Mouse (Mus musculus) MEL (cell line): ENCODE measurements around the gene Il15ra.

Source experiments
- CTCF ChIP-seq, 3 experiments: IDR thresholded peaks in 2 of 3; conservative IDR thresholded peaks in 1 of 3; 2 replicates each; pipeline ENCODE4 v1.5.1; 2011 to 2012; ENCODE audit warnings: low read length in 3 of 3, low read depth in 2 of 3, mild to moderate bottlenecking in 2 of 3, improper control_type of control experiment in 1 of 3, inconsistent platforms in 1 of 3, mixed read lengths in 1 of 3, moderate library complexity in 1 of 3; ENCODE audit not compliant: control insufficient read depth in 1 of 3, insufficient read depth in 1 of 3, poor library complexity in 1 of 3, severe bottlenecking in 1 of 3
- E2F4 ChIP-seq: IDR thresholded peaks from 2 replicates; pipeline ENCODE4 v1.6.1; 2011; ENCODE audit warnings: low read depth, low read length, improper control_type of control experiment, borderline replicate concordance
- ELF1 ChIP-seq: IDR thresholded peaks from 2 replicates; pipeline ENCODE4 v1.6.1; 2014; ENCODE audit warnings: low read depth, mild to moderate bottlenecking, inconsistent platforms, low read length, improper control_type of control experiment, moderate library complexity
- EP300 ChIP-seq, 2 experiments: IDR thresholded peaks; 2 replicates each; pipeline ENCODE4 v1.6.1; 2011; ENCODE audit warnings: improper control_type of control experiment in 2 of 2, low read length in 2 of 2, low read depth in 1 of 2, mild to moderate bottlenecking in 1 of 2
- GATA1 ChIP-seq: IDR thresholded peaks from 2 replicates; pipeline ENCODE4 v1.6.1; 2011; ENCODE audit warnings: low read depth, low read length, improper control_type of control experiment
- HCFC1 ChIP-seq: IDR thresholded peaks from 2 replicates; pipeline ENCODE4 v1.6.1; 2012; ENCODE audit warnings: low read depth, mild to moderate bottlenecking, inconsistent platforms, low read length, improper control_type of control experiment, moderate library complexity
- JUND ChIP-seq: IDR thresholded peaks from 2 replicates; pipeline ENCODE4 v1.6.1; 2011; ENCODE audit warnings: low read depth, mild to moderate bottlenecking, improper control_type of control experiment, low read length
- POLR2A ChIP-seq, 2 experiments: IDR thresholded peaks; 2 replicates each; pipeline ENCODE4 v1.6.1; 2011 to 2012; ENCODE audit warnings: low read length in 2 of 2, mild to moderate bottlenecking in 2 of 2, control low read depth in 1 of 2, improper control_type of control experiment in 1 of 2, low read depth in 1 of 2, moderate library complexity in 1 of 2; ENCODE audit not compliant: control insufficient read depth in 1 of 2, insufficient read depth in 1 of 2, poor library complexity in 1 of 2
- POLR2AphosphoS2 ChIP-seq: IDR thresholded peaks from 2 replicates; pipeline ENCODE4 v1.6.1; 2011; ENCODE audit warnings: low read length, improper control_type of control experiment
- POLR2AphosphoS5 ChIP-seq: IDR thresholded peaks from 2 replicates; pipeline ENCODE4 v1.6.1; 2012; ENCODE audit warnings: low read depth, borderline replicate concordance, mild to moderate bottlenecking, inconsistent platforms, low read length, moderate library complexity, mixed read lengths
- SMC3 ChIP-seq: IDR thresholded peaks from 2 replicates; pipeline ENCODE4 v1.6.1; 2011; ENCODE audit warnings: low read depth, low read length, improper control_type of control experiment
- UBTF ChIP-seq: IDR thresholded peaks from 2 replicates; pipeline ENCODE4 v1.6.1; 2012; ENCODE audit warnings: low read depth, mild to moderate bottlenecking, inconsistent platforms, low read length, improper control_type of control experiment, moderate library complexity, borderline replicate concordance; ENCODE audit not compliant: insufficient read depth
- USF1 ChIP-seq: IDR thresholded peaks from 2 replicates; pipeline ENCODE4 v1.6.1; 2014; ENCODE audit warnings: low read depth, mild to moderate bottlenecking, inconsistent platforms, low read length, improper control_type of control experiment, moderate library complexity
- ZC3H11A ChIP-seq: IDR thresholded peaks from 2 replicates; pipeline ENCODE4 v1.6.1; 2012; ENCODE audit warnings: low read depth, mild to moderate bottlenecking, inconsistent platforms, low read length, improper control_type of control experiment

GRCm38 (mm10) chr2:11762541-11762940 is 57.5 kb downstream of the Il15ra start:
- no peak for TF ChIP-seq POLR2A (IDR thresholded peaks at IDR 0.05; ENCODE audit: control insufficient read depth in 1 of 2, insufficient read depth in 1 of 2, low read depth in 1 of 2, low read length in 2 of 2, poor library complexity in 1 of 2)
- TF ChIP-seq UBTF = no peak
- no peak for TF ChIP-seq POLR2AphosphoS2
- no peak for TF ChIP-seq CTCF (IDR thresholded peaks at IDR 0.05 in 2 of 3, conservative IDR thresholded peaks at IDR 0.05 in 1 of 3; ENCODE audit: control insufficient read depth in 1 of 3, insufficient read depth in 1 of 3, low read depth in 2 of 3, low read length in 3 of 3, poor library complexity in 1 of 3, severe bottlenecking in 1 of 3)
- no peak for TF ChIP-seq JUND
- no peak for TF ChIP-seq SMC3
- no peak for TF ChIP-seq USF1
- TF ChIP-seq GATA1 = no peak
- TF ChIP-seq HCFC1 = no peak
- no peak for TF ChIP-seq EP300 (IDR thresholded peaks at IDR 0.05; ENCODE audit: low read depth in 1 of 2, low read length in 2 of 2)
- no peak for TF ChIP-seq POLR2AphosphoS5
- TF ChIP-seq ELF1 = no peak
- TF ChIP-seq ZC3H11A = no peak
- TF ChIP-seq E2F4 = no peak
